Mouse (Mus musculus): ENCODE data around the gene 1700016K19Rik.
"Not testable (repeated sequence)": the region's sequence is repeated elsewhere in the genome, so short reads cannot be mapped to it uniquely, and the experiment has no call there.

Gene 1700016K19Rik

DNA sequence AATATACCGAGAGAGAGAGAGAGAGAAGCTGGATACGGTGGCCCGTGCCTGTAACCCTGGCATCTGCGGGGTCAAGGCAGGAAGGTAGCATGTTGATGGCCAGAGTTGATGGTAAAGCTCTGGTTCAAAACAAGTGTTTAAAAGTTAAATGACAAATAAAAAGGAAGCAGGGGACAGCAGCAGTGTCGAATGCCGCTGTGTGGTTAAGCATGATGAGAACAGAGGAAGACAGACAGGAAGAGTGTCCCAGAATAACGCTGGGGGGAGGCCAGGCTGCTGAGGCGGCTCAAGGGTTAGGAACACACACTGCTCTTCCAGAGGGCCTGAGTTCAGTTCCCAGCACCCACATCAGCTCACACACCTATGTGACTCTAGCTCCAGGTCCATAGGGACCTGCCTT is 7.2 kb upstream of the 1700016K19Rik start:
- no peaks in the 10 kb centered on the region for H3K9me3 ChIP-seq (ENCODE audit: low read length)
- TF ChIP-seq CTCF (conservative IDR thresholded peaks at IDR 0.05; ENCODE audit: low read length) = no peak
- TF ChIP-seq POU5F1 (IDR thresholded peaks at IDR 0.05; ENCODE audit: borderline replicate concordance, low read length) = no peak
- TF ChIP-seq NANOG (IDR thresholded peaks at IDR 0.05; ENCODE audit: borderline replicate concordance, low read length) = no peak
- peaks cover 10% of the 10 kb centered on the region for H3K4me1 ChIP-seq (replicated peaks; ENCODE audit: low read depth, low read length)
- H3K27me3 ChIP-seq (ENCODE audit: insufficient read depth, low read length) = peaks cover 6% of the 10 kb centered on the region
- H3K4me3 ChIP-seq (replicated peaks; ENCODE audit: low read length) = no peak overlapping the region
- H3K36me3 ChIP-seq (ENCODE audit: insufficient read depth, low read length) = no peaks in the 10 kb centered on the region

DNA sequence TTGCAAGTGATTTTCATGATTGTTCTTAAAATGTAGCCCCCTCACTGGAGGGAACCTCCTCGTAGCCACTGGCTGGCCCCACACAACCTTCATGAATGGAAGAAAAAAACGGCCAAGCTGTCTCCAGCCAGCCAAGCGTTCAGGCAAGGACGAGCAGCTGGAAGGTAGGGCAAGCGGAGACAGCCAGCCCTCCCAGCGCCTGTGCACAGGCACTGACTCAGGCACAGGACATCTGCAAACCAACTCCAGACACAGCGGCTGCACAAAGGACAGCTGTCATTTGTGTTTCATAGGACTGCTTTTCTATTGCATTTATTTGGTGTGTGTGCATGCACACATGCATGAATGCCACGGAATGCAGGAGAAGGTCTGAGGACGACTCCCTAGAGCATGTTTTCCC is 5.4 kb upstream of the 1700016K19Rik start:
- Histone ChIP-seq H3K9me3 (ENCODE audit: low read length) (no peaks in the 10 kb centered on the region), H3K4me3 (replicated peaks; ENCODE audit: low read length) (no peak overlapping the region)
- TF ChIP-seq CTCF (conservative IDR thresholded peaks at IDR 0.05; ENCODE audit: low read length) = no peak
- no peak for TF ChIP-seq NANOG (IDR thresholded peaks at IDR 0.05; ENCODE audit: borderline replicate concordance, low read length)
- TF ChIP-seq POU5F1 (IDR thresholded peaks at IDR 0.05; ENCODE audit: borderline replicate concordance, low read length) = no peak

DNA sequence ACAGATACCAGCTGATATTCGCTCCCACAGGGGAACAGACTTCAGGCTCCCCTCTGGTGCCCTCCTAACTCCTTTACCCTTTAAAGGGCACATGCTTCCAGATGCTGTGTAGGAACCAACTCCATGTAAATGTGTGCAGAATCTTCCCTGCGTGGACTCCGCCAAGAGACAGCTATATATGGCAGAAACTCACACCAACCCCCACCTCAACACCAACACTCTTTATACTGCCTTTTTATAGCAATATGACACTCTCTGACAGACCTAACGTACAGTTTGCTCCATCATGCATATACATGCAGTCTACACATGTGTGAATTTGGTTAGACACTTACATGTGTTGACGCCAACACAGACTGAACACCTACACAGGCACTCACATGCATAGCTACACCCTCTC is 989 bp downstream of the 1700016K19Rik start:
- Histone ChIP-seq H3K36me3 (ENCODE audit: insufficient read depth, low read length) (no peaks in the 10 kb centered on the region), H3K4me1 (replicated peaks; ENCODE audit: low read depth, low read length) (peaks cover 27% of the 10 kb centered on the region; the same call in 1 of the 2 replicates), H3K27me3 (ENCODE audit: insufficient read depth, low read length) (peaks cover 42% of the 10 kb centered on the region), H3K9me3 (ENCODE audit: low read length) (no peaks in the 10 kb centered on the region), H3K4me3 (replicated peaks; ENCODE audit: low read length) (no peak overlapping the region)
- TF ChIP-seq CTCF (conservative IDR thresholded peaks at IDR 0.05; ENCODE audit: low read length) = no peak

More for the DNA sequence above, 5.4 kb upstream of the 1700016K19Rik start:
- peaks cover 15% of the 10 kb centered on the region for H3K4me1 ChIP-seq (replicated peaks; ENCODE audit: low read depth, low read length)
- no peaks in the 10 kb centered on the region for H3K36me3 ChIP-seq (ENCODE audit: insufficient read depth, low read length)
- H3K27me3 ChIP-seq (ENCODE audit: insufficient read depth, low read length) = peaks cover 9% of the 10 kb centered on the region

DNA sequence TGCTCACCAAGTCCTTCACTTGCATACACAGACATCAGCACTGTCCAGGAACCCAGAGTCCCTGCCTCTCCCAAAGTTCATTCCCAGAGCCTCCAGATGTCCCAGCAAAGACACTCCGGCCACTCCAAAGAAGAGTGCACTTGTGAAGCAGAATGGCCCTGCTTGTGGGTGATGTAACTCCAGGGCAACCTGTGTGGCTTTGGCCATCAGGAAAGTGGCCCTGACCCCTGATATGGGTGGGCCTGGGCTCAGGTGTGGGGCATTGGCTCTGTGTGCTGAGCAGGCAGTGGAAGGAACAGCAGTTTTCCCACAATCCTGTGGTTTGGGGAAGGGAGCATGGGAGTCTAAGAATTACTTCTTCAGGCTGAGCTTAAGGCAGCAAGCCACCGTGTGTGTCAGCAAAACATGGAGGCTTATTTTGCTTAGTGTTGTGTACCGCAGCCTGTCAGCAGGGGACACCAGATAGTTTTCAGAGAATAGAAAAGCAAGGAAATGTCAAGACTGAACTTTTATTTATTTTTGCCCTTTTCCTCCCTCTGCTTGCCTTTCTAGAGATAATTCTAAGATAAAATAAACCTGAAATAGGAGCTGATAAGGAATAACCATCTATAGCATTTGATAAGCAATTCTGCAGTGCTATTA is 1.6 kb downstream of the 1700016K19Rik start:
- no peaks in the 10 kb centered on the region for H3K36me3 ChIP-seq (ENCODE audit: insufficient read depth, low read length)
- no peak for TF ChIP-seq CTCF (conservative IDR thresholded peaks at IDR 0.05; ENCODE audit: low read length)
- no peak for TF ChIP-seq POU5F1 (IDR thresholded peaks at IDR 0.05; ENCODE audit: borderline replicate concordance, low read length)
- no peak for TF ChIP-seq NANOG (IDR thresholded peaks at IDR 0.05; ENCODE audit: borderline replicate concordance, low read length)
- peaks cover 42% of the 10 kb centered on the region for H3K27me3 ChIP-seq (ENCODE audit: insufficient read depth, low read length)
- H3K9me3 ChIP-seq (ENCODE audit: low read length) = no peaks in the 10 kb centered on the region
- H3K4me3 ChIP-seq (replicated peaks; ENCODE audit: low read length) = no peak overlapping the region
- peaks cover 27% of the 10 kb centered on the region; the same call in 1 of the 2 replicates for H3K4me1 ChIP-seq (replicated peaks; ENCODE audit: low read depth, low read length)

- H3K36me3 ChIP-seq (ENCODE audit: insufficient read depth, low read length); H3K9me3 ChIP-seq (ENCODE audit: low read length); H3K4me3 ChIP-seq (replicated peaks; ENCODE audit: low read length): not testable (repeated sequence)
- Histone ChIP-seq H3K4me1 (replicated peaks; ENCODE audit: low read depth, low read length) (peaks cover 22% of the 10 kb centered on the region; the same call in 1 of the 2 replicates), H3K27me3 (ENCODE audit: insufficient read depth, low read length) (peaks cover 40% of the 10 kb centered on the region)
Observed at GRCm38 (mm10) chr11:76004276-76004675, 4.6 kb downstream of the 1700016K19Rik start.

DNA sequence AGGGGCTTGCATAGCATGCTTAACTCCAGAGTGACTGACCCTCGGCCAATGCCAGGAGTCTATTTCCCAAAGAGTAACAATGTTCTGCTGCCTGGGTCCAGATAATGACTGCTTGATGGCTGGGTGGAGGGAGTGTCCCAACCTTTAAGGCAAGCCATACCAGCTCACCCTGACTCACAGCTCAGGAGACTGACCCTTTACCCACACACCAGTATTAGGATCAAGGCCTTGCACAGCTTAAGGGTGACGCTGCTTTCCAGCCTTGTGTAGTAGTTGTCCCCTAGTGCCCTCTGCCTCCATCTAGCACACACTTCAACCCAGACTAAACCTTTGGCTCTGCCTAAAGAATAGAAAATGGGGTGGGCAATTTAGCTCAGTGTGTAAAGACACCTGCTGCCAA is 8.4 kb downstream of the 1700016K19Rik start:
- Histone ChIP-seq H3K36me3 (ENCODE audit: insufficient read depth, low read length) (no peaks in the 10 kb centered on the region), H3K4me3 (replicated peaks; ENCODE audit: low read length) (no peak overlapping the region), H3K9me3 (ENCODE audit: low read length) (no peaks in the 10 kb centered on the region), H3K27me3 (ENCODE audit: insufficient read depth, low read length) (peaks cover 7% of the 10 kb centered on the region; the same call in 1 of the 2 replicates), H3K4me1 (replicated peaks; ENCODE audit: low read depth, low read length) (peaks cover 12% of the 10 kb centered on the region; the same call in 1 of the 2 replicates)
- TF ChIP-seq NANOG (IDR thresholded peaks at IDR 0.05; ENCODE audit: borderline replicate concordance, low read length) = no peak
- TF ChIP-seq POU5F1 (IDR thresholded peaks at IDR 0.05; ENCODE audit: borderline replicate concordance, low read length) = no peak
- no peak for TF ChIP-seq CTCF (conservative IDR thresholded peaks at IDR 0.05; ENCODE audit: low read length)

- H3K4me3 ChIP-seq (replicated peaks; ENCODE audit: low read length) = no peak overlapping the region
- H3K4me1 ChIP-seq (replicated peaks; ENCODE audit: low read depth, low read length) = peaks cover 7% of the 10 kb centered on the region; the same call in 1 of the 2 replicates
- no peak for TF ChIP-seq NANOG (IDR thresholded peaks at IDR 0.05; ENCODE audit: borderline replicate concordance, low read length)
- TF ChIP-seq POU5F1 (IDR thresholded peaks at IDR 0.05; ENCODE audit: borderline replicate concordance, low read length) = no peak
- TF ChIP-seq CTCF (conservative IDR thresholded peaks at IDR 0.05; ENCODE audit: low read length) = no peak
- H3K36me3 ChIP-seq (ENCODE audit: insufficient read depth, low read length) = no peaks in the 10 kb centered on the region
- H3K27me3 ChIP-seq (ENCODE audit: insufficient read depth, low read length) = no peaks in the 10 kb centered on the region
- H3K9me3 ChIP-seq (ENCODE audit: low read length) = no peaks in the 10 kb centered on the region
Observed at GRCm38 (mm10) chr11:76009101-76009500, 9.4 kb downstream of the 1700016K19Rik start.

DNA sequence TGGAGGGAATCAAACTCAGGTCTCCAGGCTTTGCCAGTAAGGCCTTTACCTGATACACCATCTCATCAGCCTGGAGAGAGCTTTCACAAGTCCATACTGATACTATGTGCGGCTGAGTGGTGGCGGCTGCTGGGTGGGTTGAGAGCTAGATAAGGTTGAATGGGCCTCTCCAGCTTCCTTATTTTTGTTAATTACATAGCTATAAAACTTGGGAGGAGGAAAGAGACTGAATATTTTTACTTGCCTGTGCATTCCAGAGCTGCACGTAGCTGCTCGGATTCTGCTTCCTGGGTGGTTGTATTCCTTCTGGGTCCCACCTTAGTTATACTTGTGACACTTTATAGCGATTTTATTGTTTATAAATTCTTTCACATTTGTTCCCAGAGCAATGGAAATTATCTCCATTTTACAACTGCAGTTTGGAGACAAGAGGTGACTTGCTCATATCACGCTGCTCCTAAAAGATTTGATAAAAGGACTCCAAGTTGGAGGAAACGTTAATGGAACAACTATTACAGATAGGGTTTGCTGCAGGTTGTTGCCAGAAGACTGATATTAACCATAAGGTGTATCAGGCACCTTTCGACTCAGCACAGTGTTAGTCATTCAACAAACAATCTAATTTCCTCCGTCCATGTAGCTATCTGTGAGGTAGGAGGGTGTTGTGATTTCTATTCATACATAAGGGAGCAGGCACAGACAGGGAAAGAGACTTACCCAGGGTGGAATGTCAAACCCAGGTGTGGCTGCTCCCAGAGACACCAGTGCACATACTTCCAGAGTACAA is 11.3 kb downstream of the 1700016K19Rik start:
- Histone ChIP-seq H3K27me3 (ENCODE audit: insufficient read depth, low read length) (no peaks in the 10 kb centered on the region), H3K36me3 (ENCODE audit: insufficient read depth, low read length) (no peaks in the 10 kb centered on the region), H3K4me1 (replicated peaks; ENCODE audit: low read depth, low read length) (no peaks in the 10 kb centered on the region), H3K4me3 (replicated peaks; ENCODE audit: low read length) (no peak overlapping the region), H3K9me3 (ENCODE audit: low read length) (no peaks in the 10 kb centered on the region)
- TF ChIP-seq POU5F1 (IDR thresholded peaks at IDR 0.05; ENCODE audit: borderline replicate concordance, low read length) = no peak
- no peak for TF ChIP-seq CTCF (conservative IDR thresholded peaks at IDR 0.05; ENCODE audit: low read length)
- TF ChIP-seq NANOG (IDR thresholded peaks at IDR 0.05; ENCODE audit: borderline replicate concordance, low read length) = no peak

Data from E14TG2a.4 (cell line).